In genomic region chr9:44084659-44085229, GRCm38 (mm10) we compare ENCODE assay signal across 8 mouse cellular contexts. TPM values are rescaled to one million over a fixed set of nuclear protein-coding genes. Genes with fewer than 3 reads are reported as not detected.
A peak's percentile ranks its signal among the peaks of the same experiment; 100 is the strongest.
DNase-seq lines count a peak whose midpoint lies in the region; ATAC-seq and TF ChIP-seq lines count a peak whose summit lies in the region.

No protein-coding gene starts in this region.

- no peak for DNase-seq in Patski (ENCODE audit: low read depth, low spot score)
- peak; percentile 98 to 99 for DNase-seq in cerebellum, postnatal 25 days
- DNase-seq in frontal cortex, postnatal 36 days (ENCODE audit: low spot score in 2 of 2): peak; percentile 90 to 92
- peak; percentile 91 to 95 for DNase-seq in left cerebral cortex, adult 2 months (ENCODE audit: extremely low spot score in 1 of 2, low spot score in 2 of 2)
- DNase-seq in retina, postnatal 7 days (ENCODE audit: low read depth, low spot score): peak; percentile 72
- peak; percentile 94 for DNase-seq in urinary bladder, adult 2 months (ENCODE audit: low spot score)

- no peaks in the 10 kb centered on the region for H3K9me3 ChIP-seq in hindbrain, embryonic 15.5 days

- TF ChIP-seq CTCF in Patski (IDR thresholded peaks at IDR 0.05): no peak
- TF ChIP-seq CTCF in left cerebral cortex, adult 2 months (IDR thresholded peaks at IDR 0.05): no peak

- ATAC-seq in Patski: peak; percentile 46
- ATAC-seq in hindbrain, embryonic 15.5 days (ENCODE audit: low FRiP score, low read depth): peak; percentile 45

- peak overlapping the region; percentile 98 for H3K4me2 ChIP-seq in hindbrain, embryonic 15.5 days

- peaks cover 40% of the 10 kb centered on the region for H3K4me1 ChIP-seq in hindbrain, embryonic 15.5 days (replicated peaks)

- no peak overlapping the region for H3K27ac ChIP-seq in hindbrain, embryonic 15.5 days (replicated peaks)
- peak overlapping the region; percentile 96 for H3K27ac ChIP-seq in left cerebral cortex, adult 2 months
- no peak overlapping the region for H3K27ac ChIP-seq in macrophage

- H3K79me2 ChIP-seq in macrophage (ENCODE audit: inconsistent target): no peaks in the 10 kb centered on the region

- H3K27me3 ChIP-seq in Patski: no peaks in the 10 kb centered on the region
- peaks cover 30% of the 10 kb centered on the region for H3K27me3 ChIP-seq in hindbrain, embryonic 15.5 days

- WGBS in hindbrain, embryonic 15.5 days: under 1% methylated on average over 54 of the region's 62 CpGs
- WGBS in macrophage (ENCODE audit: missing documents): 1% methylated on average over 51 of the region's 62 CpGs

- H3K4me3 ChIP-seq in hindbrain, embryonic 15.5 days: peak overlapping the region; percentile 53
- H3K4me3 ChIP-seq in left cerebral cortex, adult 2 months: peak overlapping the region; percentile 81
- H3K4me3 ChIP-seq in macrophage (ENCODE audit: inconsistent target): peak overlapping the region; percentile 19

- in situ Hi-C loops in Patski (cut with MboI; ENCODE audit: low pct_unique_long_range_greater_than_20kb): no loop called here

- CTCF ChIA-PET in Patski (lab: Charles Lee): interaction anchor here (1.3 to 1.4 kb wide), 2 partner anchors 16 to 35 kb away, joined by 3 read pairs; no protein-coding TSS in a partner anchor

- peak overlapping the region; percentile 49 for H3K9ac ChIP-seq in hindbrain, embryonic 15.5 days

- POLR2A ChIA-PET in Patski (lab: Charles Lee): no interaction called here

- H3K36me3 ChIP-seq in hindbrain, embryonic 15.5 days: no peaks in the 10 kb centered on the region
- H3K36me3 ChIP-seq in macrophage (ENCODE audit: inconsistent target): no peaks in the 10 kb centered on the region

- intact Hi-C loops in left cerebral cortex, adult 2 months (cut with DNase I): loop anchor here (10.0 kb wide), 1 partner anchor 340 kb away; the partner anchor contains the start of gene Nectin1

RNA-seq across cellular contexts. Expression of gene Mfrp, which starts 16.8 kb away (rescaled TPM):
- 0.12 TPM for polyA plus RNA-seq in Patski (2021)
- polyA plus RNA-seq in hindbrain, embryonic 15.5 days (2015; fragmentation: Nextera tagmentation; extraction: Ambion mirVana): 0.13 and 0.35 TPM in 2 replicates
- 1 to 10 TPM in 1 of 2 experiments, under 1 TPM in 1; 0.82 to 1.6 TPM for total RNA-seq in left cerebral cortex, adult 2 months (2021)
- not detected for total RNA-seq in macrophage (2018; cell fraction: chromatin; rRNA removed)
- not detected for total RNA-seq in macrophage (2018; cell fraction: cytosol; rRNA removed)
- not detected for total RNA-seq in macrophage (2018; cell fraction: nucleus; rRNA removed)
- not detected in 3 replicates for polyA plus RNA-seq in macrophage (2018)
- 0.13 and 0.21 TPM in 2 replicates for polyA plus RNA-seq in urinary bladder, adult 2 months (2012; rRNA removed)

RNA-seq across cellular contexts. Expression of gene Usp2, which starts 17.9 kb away (rescaled TPM):
- polyA plus RNA-seq in Patski (2021) (1.7 TPM), macrophage (2018) (0.59 to 3.4 TPM (median 2.0 TPM) in 3 replicates)
- polyA plus RNA-seq in hindbrain, embryonic 15.5 days (2015; fragmentation: Nextera tagmentation; extraction: Ambion mirVana): 12.2 and 15.2 TPM in 2 replicates
- 100 to 1,000 TPM in 1 of 2 experiments, 10 to 100 TPM in 1; 99.3 to 120 TPM for total RNA-seq in left cerebral cortex, adult 2 months (2021)
- total RNA-seq in macrophage (2018; cell fraction: chromatin; rRNA removed): 1 to 10 TPM in 8 of 26 experiments, under 1 TPM in 13, not detected in 5; 0.37 to 3.1 (median 0.86) TPM
- total RNA-seq in macrophage (2018; cell fraction: cytosol; rRNA removed): 1 to 10 TPM in 23 of 26 experiments, under 1 TPM in 3; 0.47 to 2.5 (median 1.4) TPM
- total RNA-seq in macrophage (2018; cell fraction: nucleus; rRNA removed): 1 to 10 TPM in 20 of 26 experiments, under 1 TPM in 5, not detected in 1; 0.35 to 6.1 (median 1.5) TPM
- polyA plus RNA-seq in urinary bladder, adult 2 months (2012; rRNA removed): 5.8 and 12.5 TPM in 2 replicates

RNA-seq across cellular contexts. Expression of gene C1qtnf5, which starts 22.3 kb away (rescaled TPM):
- polyA plus RNA-seq in Patski (2021): 0.15 TPM
- 6.6 and 8.7 TPM in 2 replicates for polyA plus RNA-seq in hindbrain, embryonic 15.5 days (2015; fragmentation: Nextera tagmentation; extraction: Ambion mirVana)
- total RNA-seq in left cerebral cortex, adult 2 months (2021): 10 to 100 TPM; 14.2 to 15.3 TPM
- total RNA-seq in macrophage (2018; cell fraction: chromatin; rRNA removed): 1 to 10 TPM in 1 of 26 experiments, not detected in 25; 2.3 TPM
- not detected for total RNA-seq in macrophage (2018; cell fraction: cytosol; rRNA removed)
- not detected for total RNA-seq in macrophage (2018; cell fraction: nucleus; rRNA removed)
- polyA plus RNA-seq in macrophage (2018): not detected in 3 replicates
- polyA plus RNA-seq in urinary bladder, adult 2 months (2012; rRNA removed): 27.2 and 31.4 TPM in 2 replicates

RNA-seq across cellular contexts. Expression of gene Gm49380, which starts 28.6 kb away (rescaled TPM):
- polyA plus RNA-seq in Patski (2021) (0.08 TPM), macrophage (2018) (0.06 TPM in 1 of 3 replicates, not detected in the others)
- polyA plus RNA-seq in hindbrain, embryonic 15.5 days (2015; fragmentation: Nextera tagmentation; extraction: Ambion mirVana): 0.13 TPM in 1 of 2 replicates, not detected in the other
- total RNA-seq in left cerebral cortex, adult 2 months (2021): under 1 TPM in 1 of 2 experiments, not detected in 1; 0.56 TPM
- under 1 TPM in 9 of 26 experiments, not detected in 17; 0.31 to 0.88 (median 0.60) TPM for total RNA-seq in macrophage (2018; cell fraction: chromatin; rRNA removed)
- total RNA-seq in macrophage (2018; cell fraction: cytosol; rRNA removed): under 1 TPM in 2 of 26 experiments, not detected in 24; 0.03 to 0.10 TPM
- 1 to 10 TPM in 1 of 26 experiments, under 1 TPM in 5, not detected in 20; 0.20 to 1.1 (median 0.42) TPM for total RNA-seq in macrophage (2018; cell fraction: nucleus; rRNA removed)
- 0.27 and 0.36 TPM in 2 replicates for polyA plus RNA-seq in urinary bladder, adult 2 months (2012; rRNA removed)

RNA-seq across cellular contexts. Expression of gene Rnf26, which starts 28.6 kb away (rescaled TPM):
- polyA plus RNA-seq in Patski (2021): 38.4 TPM
- polyA plus RNA-seq in hindbrain, embryonic 15.5 days (2015; fragmentation: Nextera tagmentation; extraction: Ambion mirVana): 33.9 and 37.4 TPM in 2 replicates
- 10 to 100 TPM; 32.7 to 33.1 TPM for total RNA-seq in left cerebral cortex, adult 2 months (2021)
- 10 to 100 TPM in 3 of 26 experiments, 1 to 10 TPM in 23; 1.3 to 18.0 (median 5.5) TPM for total RNA-seq in macrophage (2018; cell fraction: chromatin; rRNA removed)
- 10 to 100 TPM; 12.9 to 29.2 (median 20.3) TPM for total RNA-seq in macrophage (2018; cell fraction: cytosol; rRNA removed)
- 10 to 100 TPM in 22 of 26 experiments, 1 to 10 TPM in 4; 6.6 to 28.0 (median 14.0) TPM for total RNA-seq in macrophage (2018; cell fraction: nucleus; rRNA removed)
- 13.3 to 20.0 TPM (median 18.3 TPM) in 3 replicates for polyA plus RNA-seq in macrophage (2018)
- 14.5 and 20.5 TPM in 2 replicates for polyA plus RNA-seq in urinary bladder, adult 2 months (2012; rRNA removed)

Comparison
In these comparisons a context has a peak if more than half of its experiments do, and no peak if none do; other contexts are left out.
1. H3K4me3 ChIP-seq: peak in every context shown above with its lines; median percentile 81 in left cerebral cortex, adult 2 months; 53 in hindbrain, embryonic 15.5 days; 19 in macrophage.